Mouse (Mus musculus) lung, adult 18-20 months (tissue): Measurements from ENCODE around the gene Smad3.

ENCODE experiments used
- DNase-seq, 2 experiments: peaks; one replicate each; pipeline ENCODE4 v3.0.0; 2022; ENCODE audit warnings: mixed read lengths in 2 of 2

Gene Smad3

DNA sequence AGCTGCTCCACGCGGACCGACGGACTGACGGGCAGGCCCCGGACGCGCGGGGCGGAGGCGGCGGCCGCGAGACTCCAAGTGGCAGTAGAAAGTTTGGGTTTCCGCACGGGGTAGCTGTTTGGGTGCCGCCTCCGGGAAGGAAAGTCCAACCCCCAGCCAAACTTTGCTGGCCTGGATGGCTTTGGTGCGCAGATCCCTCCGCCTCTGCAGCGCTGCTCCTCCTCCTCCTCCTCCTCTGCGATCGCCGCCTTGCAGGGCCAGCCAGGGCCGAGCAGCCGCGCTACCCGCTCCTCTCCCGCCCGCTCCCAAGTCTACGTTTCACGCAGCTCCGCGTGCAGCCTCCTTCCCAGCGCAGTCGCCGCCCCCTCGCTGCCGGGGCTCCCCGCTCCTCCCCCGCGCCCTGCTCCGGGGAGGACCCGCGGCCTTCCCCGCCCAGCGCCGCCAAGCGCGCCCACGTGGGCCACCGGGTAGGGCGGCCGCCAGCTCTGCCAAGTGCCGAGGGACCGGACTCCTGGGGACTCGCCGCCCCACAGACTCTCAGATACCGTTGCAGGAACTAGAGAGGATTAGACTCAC lies at the start of gene Smad3:
TSS of gene Smad3 (minus strand) at position 130 of the 576 bp plus-strand sequence.
- DNase-seq: peak; percentile 96 to 97

DNA sequence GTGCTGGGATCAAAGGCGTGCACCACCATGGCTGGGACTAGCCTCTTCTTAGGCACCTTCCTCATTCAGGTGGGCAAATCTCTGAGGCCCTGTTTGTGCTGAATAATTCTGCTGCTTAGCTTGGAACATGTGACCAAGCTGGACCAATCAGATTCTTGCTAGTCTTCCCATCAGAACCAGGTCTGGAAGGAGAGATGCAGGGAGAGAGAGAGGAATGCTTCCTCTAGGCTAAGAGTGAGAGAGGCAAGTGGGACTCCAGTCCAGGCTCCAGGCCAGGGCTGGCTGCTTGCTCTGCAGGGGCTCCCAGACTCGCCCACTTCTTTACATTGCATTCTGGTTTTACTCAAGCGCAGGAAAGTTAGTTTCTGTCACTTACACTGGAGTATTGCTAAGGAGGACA lies 47.1 kb upstream of the Smad3 start:
- DNase-seq: no peak

DNA sequence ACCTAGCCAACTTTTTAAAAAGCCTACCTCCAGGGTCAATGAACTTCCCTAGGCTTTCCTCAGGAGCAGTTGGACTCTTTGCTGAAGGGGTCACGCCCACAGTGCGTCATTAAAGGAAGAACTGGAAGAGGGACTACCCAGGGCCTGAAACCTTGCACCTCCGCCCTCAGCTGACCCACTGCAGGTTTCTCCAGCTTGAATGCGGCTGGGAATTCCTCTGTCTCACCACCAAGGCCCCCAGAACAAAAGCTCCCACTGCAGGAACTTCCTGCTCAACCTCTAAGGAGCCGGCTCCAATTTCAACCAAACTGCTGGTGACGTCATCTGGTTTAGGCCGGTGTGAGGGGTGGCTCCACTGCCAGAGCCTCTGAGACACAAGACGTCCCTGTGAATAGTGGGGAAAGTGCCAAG lies 45.4 kb upstream of the Smad3 start:
- peak; percentile 21 to 52 for DNase-seq

DNA sequence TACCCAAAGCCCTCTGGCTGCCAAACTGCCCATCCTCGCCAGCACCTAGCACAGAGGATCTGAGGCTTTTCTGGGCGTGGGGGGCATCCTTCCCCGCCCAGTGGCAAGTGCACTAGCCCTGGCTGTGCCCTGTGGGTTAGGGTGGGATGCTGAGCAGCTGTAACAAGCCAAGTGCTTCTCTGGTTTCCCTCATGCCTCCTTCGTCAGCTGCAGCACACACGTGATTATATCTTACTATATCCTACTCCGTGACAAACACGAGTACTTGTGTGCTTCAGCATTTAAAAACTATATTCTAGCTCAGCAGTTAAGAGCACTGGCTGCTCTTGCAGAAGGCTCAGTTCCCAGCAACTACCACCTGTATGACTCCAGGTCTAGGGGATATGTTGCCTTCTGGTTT lies 44.7 kb upstream of the Smad3 start:
- no peak for DNase-seq

DNA sequence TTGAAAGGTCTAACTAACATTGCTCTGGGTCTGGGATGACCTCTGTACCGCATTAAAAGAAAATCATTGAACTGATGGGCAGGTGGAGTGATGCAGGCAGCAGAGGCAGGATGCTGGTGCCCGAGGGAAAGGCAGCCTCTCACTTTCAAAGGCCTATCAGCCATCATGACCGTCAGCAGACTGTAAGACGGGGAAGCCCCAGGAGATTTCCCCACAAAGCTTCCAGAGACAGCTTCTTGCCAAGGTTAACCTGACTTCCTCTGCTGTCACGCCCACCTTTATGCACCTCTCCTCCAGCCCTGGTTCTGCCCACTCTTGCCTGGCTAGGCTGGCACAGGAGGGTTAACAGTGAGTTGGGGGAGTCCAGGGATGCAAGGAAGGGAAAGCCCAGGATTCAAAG lies 44.3 kb upstream of the Smad3 start:
- DNase-seq: no peak

DNA sequence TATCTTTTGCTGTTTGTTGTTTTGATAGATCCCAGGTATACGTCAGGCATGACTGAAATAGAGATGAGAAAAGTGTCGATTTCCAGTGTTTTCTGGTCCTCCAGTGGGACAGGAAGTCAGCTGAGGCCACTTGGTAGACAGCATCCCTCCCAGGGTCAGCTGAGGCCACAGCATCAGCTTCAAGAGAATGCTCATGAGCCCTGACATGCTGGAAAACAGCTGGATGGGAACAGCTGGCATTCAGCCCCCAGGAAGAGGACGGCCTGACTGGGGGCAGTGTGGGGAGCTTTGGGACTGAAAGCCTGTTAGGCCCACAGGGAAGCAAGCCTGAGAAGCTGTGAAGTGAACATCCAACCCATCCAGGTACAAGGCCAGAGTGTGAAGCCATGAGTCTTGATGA lies 38.6 kb upstream of the Smad3 start:
- DNase-seq: no peak

DNA sequence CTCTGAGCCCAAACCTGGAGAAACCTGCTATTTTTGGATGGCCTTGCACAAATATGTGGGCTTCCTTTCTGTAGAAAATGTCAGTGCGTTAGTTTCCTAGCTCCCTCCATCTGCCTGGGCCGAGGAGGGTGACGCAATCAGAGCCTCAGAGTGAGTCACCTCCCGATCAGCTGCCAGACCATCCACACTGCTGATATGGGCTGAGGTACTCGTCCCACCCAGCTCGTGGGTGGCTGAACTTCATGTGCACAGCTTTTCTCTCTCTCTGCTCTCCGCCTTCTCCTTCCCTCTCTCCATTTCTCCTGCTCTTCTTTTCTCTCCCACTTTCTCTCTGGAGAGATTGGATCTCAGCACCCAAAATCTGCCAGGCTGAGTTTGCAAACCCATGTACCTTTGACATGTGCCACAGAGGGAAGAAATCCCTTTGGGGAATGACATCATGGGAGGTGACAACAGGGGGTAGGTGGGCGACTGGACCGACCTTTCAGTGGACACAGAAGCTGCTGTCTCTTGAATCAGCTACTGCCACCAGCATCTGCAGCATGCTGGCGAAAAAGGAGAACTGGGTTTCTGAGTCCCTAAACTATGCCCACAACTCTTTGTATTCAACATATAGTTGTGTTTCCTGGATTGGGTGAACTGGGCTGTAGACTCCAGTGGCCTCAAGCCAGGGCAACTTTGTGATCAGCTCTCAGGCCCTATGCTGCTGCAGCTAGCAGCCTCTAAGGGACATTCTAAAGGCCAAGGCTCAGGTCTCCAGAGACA lies 36.1 kb upstream of the Smad3 start:
- DNase-seq: peak; percentile 76 to 82

DNA sequence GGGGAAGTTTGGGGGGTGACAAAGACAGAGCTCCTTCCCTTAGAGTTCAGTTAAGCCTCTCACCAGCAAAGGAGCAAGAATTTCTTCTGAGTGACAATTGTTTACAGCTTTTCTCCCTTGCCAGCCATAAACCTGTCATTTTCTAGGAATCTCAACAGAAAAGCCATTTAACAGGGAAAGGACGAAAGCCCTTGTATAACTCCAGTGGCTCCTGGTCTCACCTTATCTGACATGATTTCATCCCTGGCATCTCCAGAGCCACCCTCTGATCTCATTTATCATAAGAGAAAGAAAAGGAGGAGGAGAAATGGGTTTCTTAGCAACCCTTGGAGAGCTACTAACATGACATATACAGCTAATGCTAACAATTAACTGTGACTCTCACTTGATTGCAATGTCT lies 33.9 kb upstream of the Smad3 start:
- DNase-seq: no peak

DNA sequence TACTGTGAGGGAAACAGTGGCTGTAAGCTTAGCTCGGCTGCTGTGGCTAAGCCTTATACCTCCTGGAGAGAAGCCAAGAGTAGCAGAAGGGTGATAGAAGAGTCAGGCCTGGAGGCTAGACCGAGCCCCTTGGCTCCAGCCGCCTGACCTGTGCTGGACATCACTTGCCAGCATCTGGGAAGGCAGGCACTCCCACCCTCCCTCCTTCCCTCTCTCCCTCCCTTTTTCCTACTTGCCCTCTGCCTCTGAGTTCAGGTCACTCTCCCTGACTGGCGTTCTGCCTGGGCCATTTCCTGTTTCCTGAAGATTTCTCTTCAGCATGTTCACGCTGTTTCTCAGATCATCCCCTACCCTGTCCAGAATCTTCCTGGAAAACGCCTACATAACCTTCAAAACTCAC lies 33.5 kb upstream of the Smad3 start:
- DNase-seq: peak; percentile 39 to 41

DNA sequence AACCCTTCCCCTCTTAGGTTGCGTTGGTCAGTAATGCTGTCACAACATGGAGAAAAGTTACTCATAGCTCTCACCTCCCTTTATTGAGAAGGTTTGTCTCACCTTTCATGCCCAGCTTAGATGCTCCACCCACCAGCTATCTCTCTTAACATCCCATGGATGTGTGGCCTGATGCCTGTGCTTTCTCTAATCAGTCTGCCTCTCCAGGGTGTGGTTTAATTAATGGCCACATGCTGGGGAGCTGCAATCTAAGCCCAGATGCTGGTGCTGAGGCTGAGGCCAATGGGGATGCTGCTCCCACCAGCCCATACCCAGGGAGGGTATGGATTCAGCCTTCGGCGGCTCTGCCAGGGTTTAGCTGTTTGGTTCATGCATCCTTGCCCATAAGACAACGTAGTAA lies 32.4 kb upstream of the Smad3 start:
- DNase-seq: no peak

DNA sequence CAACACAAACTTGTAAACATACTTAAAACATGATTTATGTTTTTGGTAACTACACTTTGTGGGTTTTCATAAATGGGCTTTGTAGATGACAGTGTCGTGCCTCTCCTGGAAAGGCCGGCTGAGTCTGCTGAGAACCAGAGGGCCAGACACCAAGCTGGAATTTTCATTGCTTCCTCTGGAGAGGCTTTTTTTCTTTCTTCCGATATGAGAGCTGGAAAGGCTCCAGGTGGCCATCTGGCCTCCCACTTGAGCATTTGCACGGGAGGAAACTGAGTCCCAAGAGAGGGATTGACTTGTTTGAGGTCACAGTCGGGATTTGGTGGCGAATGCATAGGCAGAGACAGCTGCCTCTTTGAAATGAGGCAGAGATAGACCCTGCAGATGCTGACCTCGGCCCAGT lies 31.6 kb upstream of the Smad3 start:
- no peak for DNase-seq

DNA sequence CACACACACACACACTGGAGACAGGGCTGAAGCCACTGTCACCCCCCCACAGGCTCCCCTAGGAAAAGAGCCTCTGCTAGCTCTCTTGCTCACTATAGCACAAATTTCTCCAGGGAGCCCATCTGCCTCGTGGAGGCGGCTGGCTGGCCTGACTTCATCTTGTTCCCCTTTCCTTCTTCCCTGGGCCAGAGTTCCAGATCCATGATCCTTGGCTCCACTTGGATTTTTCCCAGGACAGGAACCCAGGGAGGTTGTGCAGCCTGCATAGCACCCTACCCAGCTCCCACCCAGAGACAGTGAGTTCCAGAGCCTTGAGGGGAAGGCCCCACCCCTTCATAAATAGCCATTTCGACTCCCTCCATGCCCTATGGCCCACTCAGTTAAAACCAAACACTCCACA lies 29.8 kb upstream of the Smad3 start:
- DNase-seq: no peak

DNA sequence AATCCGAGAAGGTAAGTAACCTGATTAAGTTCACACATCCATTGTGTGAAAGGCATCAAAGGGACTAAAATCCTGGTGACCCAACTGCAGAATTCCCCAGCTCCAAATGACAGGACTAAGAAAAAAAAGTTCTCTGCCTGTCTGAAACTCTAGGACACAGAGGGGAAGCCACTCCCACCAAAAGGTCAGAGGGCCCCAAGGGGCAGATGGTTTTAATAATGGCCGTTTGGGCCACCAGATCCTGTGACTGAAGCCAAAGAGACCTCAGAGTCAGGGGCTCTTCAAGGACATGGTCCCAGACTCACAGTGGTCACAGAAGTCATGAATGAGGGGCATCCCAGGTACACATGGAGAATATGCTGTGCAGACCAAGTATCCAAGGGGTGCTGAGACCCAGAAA lies 29.3 kb upstream of the Smad3 start:
- no peak for DNase-seq

DNA sequence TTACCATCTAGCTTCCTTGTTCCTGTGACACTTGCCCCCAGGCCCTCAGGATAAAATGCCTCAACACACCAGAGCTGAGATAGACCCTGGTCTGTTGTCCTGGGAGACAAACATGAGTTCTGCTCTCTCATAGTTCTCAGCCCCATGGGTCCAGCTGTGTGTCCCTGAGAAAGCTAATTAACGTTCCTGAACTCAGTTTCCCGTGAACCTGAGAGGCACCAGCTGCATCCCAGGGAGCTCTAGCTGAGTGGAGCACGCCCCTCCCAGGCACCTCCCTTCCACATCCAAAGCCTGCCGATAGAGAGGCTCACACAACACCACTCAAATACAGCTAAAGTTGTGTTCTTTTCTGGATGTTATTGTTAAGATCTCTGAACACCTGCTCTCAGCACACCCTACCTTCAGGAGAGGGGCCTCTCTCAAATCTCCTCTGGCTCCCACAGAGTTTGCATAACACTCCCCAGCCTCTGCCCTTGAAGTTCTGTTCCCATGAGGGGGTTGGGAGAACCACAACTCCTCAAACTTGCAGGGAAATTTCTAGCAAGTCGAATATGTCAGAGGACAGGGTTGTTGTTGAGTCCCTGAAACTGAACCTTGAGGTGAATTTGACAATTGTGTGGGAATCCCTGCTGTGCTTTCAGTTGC lies 28.4 kb upstream of the Smad3 start:
- DNase-seq: no peak

DNA sequence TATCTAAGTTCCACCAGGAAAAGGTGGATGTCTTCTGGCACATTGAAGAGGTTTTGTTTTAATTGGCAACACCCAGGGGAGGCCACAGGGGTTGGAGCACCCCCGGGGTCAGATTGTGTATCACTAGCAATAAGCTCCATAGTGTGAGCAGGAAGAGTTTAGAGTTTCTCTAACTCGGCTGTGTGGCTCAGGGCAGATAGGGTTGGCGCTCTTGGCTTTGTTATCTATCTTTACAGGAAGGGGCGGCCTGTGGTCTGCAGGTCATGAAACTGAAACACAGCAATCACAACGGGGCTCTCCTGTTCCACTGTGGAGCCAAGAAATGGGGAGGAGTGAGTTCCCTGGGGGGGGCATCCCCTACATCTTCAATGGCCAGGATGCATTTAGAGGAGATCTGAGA lies 27.7 kb upstream of the Smad3 start:
- DNase-seq: no peak

DNA sequence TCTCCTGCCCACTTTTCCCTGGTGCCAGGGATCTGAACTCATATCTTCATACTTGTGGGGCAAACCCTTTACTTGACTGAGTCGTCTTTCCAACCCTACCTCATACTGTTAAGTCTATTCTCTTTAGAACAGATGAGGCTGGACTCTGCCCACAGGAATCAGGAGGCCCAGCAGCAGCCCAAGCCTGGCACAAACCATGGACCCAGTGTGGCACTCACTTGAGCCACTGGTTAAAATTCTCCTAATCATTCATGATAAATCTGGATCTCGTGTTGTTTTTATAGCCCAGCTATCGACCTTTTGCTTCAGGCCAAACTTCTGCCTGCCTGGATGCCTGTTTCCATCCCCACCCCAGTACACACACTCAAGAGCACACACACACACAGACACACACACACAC lies 26.8 kb upstream of the Smad3 start:
- DNase-seq: no peak

DNA sequence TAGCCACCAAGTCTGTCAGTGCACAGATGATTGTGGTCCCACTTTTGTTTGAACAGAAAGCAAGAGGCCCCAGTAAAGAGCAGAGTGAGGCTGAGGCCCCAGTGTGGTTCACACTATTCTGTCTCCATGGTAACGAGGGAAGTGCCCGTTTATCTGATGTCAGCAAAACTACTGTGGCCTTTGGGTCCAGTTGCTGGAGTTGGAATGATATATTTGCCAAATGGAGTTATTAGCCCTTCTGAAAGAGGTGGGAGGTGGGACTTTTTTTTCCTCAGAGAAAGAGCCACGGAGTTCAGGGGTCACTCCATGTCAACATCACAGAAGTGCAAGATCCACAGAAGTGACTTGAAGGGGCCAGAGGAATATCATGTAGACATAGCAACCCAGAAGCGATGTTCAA lies 24.9 kb upstream of the Smad3 start:
- DNase-seq: no peak

DNA sequence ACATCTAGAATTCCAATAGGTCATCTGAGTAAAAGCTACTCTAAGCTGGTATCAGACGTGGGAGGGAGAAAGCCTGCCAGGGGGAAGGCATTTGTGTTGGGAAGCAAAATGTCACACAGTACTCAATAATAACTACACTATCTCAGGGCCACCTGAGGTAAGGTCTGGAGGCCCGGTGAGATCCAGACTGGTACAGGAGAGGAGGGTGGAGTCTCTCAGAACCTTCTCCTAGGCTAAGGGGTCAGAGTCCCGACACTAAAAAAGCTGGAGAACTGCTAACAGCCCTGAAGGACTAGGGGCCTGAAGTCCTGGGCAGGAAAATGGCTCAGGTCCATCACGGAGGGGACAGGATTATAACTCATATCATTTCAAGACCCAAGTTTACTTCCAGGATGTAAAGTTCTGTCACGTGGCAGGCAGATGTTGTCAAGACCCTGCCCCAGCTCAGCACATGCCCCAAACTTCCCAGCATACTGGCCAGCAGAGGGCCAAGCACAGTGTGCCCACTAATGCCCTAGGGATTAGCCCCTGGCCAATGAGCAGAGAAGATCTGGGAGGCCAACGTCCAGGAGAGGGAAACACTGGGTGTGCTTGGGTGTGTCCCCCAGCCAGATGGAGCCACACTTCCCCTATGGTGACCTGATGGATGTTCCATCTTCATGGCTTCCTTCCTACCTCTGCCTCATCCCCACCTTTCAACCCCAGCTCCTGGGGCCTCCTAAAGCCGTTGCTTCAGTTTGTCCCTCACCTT lies 24.1 kb upstream of the Smad3 start:
- DNase-seq: no peak

DNA sequence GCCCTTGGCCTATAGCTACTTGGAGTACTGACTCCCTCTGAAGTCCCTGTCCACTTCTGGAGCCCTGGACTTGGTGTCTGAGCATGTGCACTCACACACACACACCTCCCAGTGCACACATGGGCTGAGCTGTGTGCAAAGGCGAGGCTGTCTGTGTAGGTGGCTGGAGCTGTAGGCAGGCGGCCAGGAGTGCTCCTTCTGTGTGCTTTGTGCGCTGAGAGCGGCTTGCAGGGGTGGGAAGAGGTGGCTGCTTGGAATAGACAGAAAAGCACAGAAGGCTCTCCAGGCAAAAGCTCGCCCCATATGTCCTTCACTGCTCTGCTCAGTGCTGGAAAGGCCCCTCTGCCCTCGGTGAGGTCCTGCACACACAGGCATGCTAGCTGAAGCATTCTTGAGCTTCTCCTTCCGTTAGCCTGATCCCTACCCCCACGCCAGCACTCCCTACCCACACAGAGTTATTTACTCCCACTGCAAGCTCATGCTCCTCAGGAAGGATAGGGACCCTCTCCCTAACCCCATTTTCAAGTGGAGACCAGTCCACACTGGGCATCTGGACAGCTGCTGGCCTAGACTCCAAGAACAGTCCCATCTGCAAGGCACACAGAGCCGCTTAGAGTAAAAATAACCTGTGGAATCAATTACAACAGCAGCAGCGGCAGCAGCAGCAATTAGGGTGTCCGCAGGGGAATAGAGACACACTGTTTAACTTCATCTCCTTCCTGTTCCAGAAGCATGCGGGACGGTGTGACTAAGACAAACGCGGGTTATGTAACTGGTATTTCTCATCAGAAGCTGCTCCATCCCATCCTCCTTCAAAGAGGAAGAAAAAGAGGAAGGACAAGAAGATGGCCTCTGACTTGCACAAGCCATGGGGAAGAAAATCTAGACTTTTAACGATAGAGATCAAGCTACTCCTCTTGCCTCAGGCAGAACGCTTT lies 22.4 kb upstream of the Smad3 start:
- peak; percentile 42 to 45 for DNase-seq

DNA sequence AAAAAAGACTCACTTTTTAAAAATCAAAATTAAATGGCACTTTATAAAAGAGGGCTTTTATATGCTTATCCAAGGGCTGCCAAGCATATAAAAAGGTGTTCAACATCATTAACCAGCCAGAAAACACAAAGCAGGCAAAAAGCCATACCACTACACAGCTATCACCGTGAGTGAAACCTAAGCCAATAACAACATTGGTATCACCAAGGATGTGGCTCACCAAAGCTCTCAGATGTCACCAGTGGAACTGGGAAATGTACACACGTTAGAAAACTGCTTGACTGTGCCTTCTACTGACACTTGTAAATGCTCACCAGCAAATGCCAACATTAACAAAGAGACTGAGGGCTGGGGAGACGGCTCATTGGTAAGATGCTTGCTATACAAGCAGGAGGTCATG lies 18.9 kb upstream of the Smad3 start:
- no peak for DNase-seq

DNA sequence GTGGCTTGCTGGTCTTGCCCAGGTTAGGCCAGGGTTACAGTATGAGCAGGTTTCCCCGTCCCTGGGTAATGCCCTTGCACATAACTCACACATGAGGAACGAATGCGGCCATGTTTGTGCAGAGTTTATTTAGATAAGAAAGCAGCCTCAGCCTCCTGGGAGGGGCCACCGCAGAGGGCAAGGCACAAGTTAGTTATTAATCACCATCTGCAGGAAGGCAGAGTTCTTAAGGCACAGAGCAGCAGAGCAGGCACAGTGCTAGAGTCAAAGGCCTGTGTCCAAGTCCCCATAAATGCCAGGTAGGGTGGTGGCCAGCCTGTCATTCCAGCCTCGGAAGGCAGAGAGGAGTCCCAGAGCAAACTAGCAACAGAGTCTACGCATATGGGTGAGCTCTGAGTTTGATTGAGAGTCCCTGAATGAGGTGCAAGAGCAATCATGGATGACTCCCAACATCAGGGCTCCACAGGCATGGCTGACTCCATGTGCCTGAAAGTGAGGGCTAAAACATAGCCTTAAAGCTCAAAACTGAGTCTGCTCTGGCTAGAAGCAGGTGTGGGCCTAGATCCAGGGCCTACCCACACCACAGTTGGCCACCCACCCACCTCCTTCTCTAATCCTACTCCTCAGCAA lies 17.2 kb upstream of the Smad3 start:
- DNase-seq: no peak

DNA sequence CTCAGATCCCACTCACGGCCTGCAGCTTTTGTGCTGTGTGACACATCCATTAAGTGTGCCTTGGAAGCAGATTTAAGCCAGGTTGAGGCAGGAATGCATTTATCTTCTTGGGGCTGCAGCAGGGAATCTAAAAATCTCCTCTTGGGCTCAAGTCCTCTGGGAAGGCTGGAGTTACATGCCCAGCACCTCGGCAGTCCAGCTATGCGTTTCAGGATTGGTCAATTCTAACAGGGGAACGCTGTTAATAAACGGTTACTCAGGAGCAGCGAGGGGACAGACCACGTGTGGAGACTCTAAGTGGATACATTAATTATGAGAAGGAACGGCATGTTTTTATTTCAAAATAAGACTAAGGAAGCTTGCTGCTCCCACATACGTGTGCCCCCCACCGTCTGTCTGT lies 14.7 kb upstream of the Smad3 start:
- DNase-seq: no peak
